Mouse (Mus musculus) limb, embryonic 15.5 days (tissue): ENCODE data around the gene Nfkbie. TPM values are rescaled to one million over a fixed set of nuclear protein-coding genes. Genes with fewer than 3 reads are reported as not detected.
A peak's percentile ranks its signal among the peaks of the same experiment; 100 is the strongest.

Experiments used
- ATAC-seq: fragments of 200-750 bp; cut with Nextera tagmentation; 2 replicates; pipeline ENCODE4 v1.8.0; 2017; ENCODE audit warnings: low read depth, moderate TSS enrichment; ENCODE audit not compliant: insufficient number of reproducible peaks, low FRiP score, low TSS enrichment
- H3K27ac ChIP-seq: fragments of 300-500 bp; sonication (generic); 2 replicates; pipeline ENCODE4 v1.5.1; 2015; ENCODE audit warnings: moderate library complexity, mild to moderate bottlenecking, inconsistent platforms
- H3K27me3 ChIP-seq: fragments of 300-500 bp; sonication (generic); 2 replicates; pipeline ENCODE4 v1.6.1; 2015; ENCODE audit warnings: inconsistent platforms
- H3K36me3 ChIP-seq: fragments of 300-500 bp; sonication (generic); 2 replicates; pipeline ENCODE4 v1.6.1; 2015; ENCODE audit warnings: inconsistent platforms
- H3K4me1 ChIP-seq: fragments of 300-500 bp; sonication (generic); 2 replicates; pipeline ENCODE4 v1.6.1; 2015; ENCODE audit warnings: inconsistent platforms
- H3K4me2 ChIP-seq: fragments of 300-500 bp; sonication (generic); 2 replicates; pipeline ENCODE4 v1.6.1; 2015; ENCODE audit warnings: mild to moderate bottlenecking, inconsistent platforms
- H3K4me3 ChIP-seq: fragments of 300-500 bp; sonication (generic); 2 replicates; pipeline ENCODE4 v1.5.1; 2015; ENCODE audit warnings: mild to moderate bottlenecking, inconsistent platforms
- H3K9ac ChIP-seq: fragments of 300-500 bp; sonication (generic); 2 replicates; pipeline ENCODE4 v1.6.1; 2015; ENCODE audit warnings: inconsistent platforms
- H3K9me3 ChIP-seq: fragments of 300-500 bp; sonication (generic); 2 replicates; pipeline ENCODE4 v1.6.1; 2016; ENCODE audit warnings: inconsistent platforms
- WGBS: fragments of 180-500 bp; shearing (Covaris S2); methylation state at CpG from one replicate; pipeline ENCODE4 v1.1.7; 2015; 5-methylcytosine and 5-hydroxymethylcytosine counted together
- polyA plus RNA-seq: library from polyadenylated mRNA; unstranded; fragments of >200 nt; fragmentation: Nextera tagmentation; extraction: Ambion mirVana; gene quantifications from 2 replicates; pipeline ENCODE4 v1.2.1, GENCODE M21; 2015

Nfkbie gene
- polyA plus RNA-seq, 1 experiment from 2014 or later = 6.1 TPM

- no peak overlapping the region for H3K4me3 ChIP-seq
- no peak overlapping the region for H3K9ac ChIP-seq
- peaks cover 35% of the 10 kb centered on the region for H3K4me1 ChIP-seq
- peaks cover 18% of the 10 kb centered on the region for H3K27me3 ChIP-seq
- no peak overlapping the region for H3K4me2 ChIP-seq
- no peaks in the 10 kb centered on the region for H3K9me3 ChIP-seq
- WGBS = 81% methylated on average over 3 of the region's 3 CpGs
- no peak for ATAC-seq
- H3K27ac ChIP-seq = no peak overlapping the region
- no peaks in the 10 kb centered on the region for H3K36me3 ChIP-seq
These were observed 2.4 kb upstream of the Nfkbie start for GRCm38 (mm10) chr17:45553065-45553464.

DNA sequence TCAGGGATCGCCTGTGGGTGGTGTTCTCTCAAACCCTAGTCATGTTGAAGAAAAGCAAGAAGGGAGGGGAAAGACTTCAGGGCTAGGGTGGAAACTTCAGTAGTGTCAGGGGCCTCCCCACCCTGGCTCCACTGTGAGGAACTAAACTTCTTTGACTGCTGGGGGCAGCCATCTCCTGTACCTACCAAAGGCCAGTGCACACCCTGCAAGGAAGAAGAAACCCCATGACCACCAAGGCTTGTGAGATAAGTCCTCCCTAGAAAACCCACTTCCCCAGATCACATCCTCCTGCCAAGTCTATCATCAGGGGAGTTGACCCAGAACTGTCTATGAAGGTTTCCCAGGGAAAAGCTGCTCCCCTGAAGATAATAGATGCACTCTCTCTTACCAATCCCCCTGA is 1.1 kb upstream of the Nfkbie start:
- H3K36me3 ChIP-seq = no peaks in the 10 kb centered on the region
- peaks cover 10% of the 10 kb centered on the region for H3K27me3 ChIP-seq
- 48% methylated on average over 1 of the region's 1 CpGs for WGBS
- no peak overlapping the region for H3K27ac ChIP-seq
- no peak overlapping the region for H3K9ac ChIP-seq
- H3K4me1 ChIP-seq = peaks cover 29% of the 10 kb centered on the region
- H3K4me2 ChIP-seq = no peak overlapping the region
- no peaks in the 10 kb centered on the region for H3K9me3 ChIP-seq
- no peak for ATAC-seq
- no peak overlapping the region for H3K4me3 ChIP-seq

- H3K27me3 ChIP-seq = peaks cover 10% of the 10 kb centered on the region
- no peaks in the 10 kb centered on the region for H3K9me3 ChIP-seq
- H3K4me2 ChIP-seq = peak overlapping the region; percentile 96
- H3K36me3 ChIP-seq = no peaks in the 10 kb centered on the region
- WGBS = 2% methylated on average over 14 of the region's 14 CpGs
- H3K9ac ChIP-seq = peak overlapping the region; percentile 66
- H3K27ac ChIP-seq = peak overlapping the region; percentile 27; the same call in 1 of the 2 replicates
- H3K4me3 ChIP-seq = peak overlapping the region; percentile 67
- no peak for ATAC-seq
- H3K4me1 ChIP-seq = peaks cover 21% of the 10 kb centered on the region
These were observed 595 bp downstream of the Nfkbie start for GRCm38 (mm10) chr17:45556107-45556489.

- Histone ChIP-seq H3K4me3 (peak overlapping the region; percentile 67), H3K4me2 (peak overlapping the region; percentile 96), H3K36me3 (no peaks in the 10 kb centered on the region), H3K27me3 (peaks cover 10% of the 10 kb centered on the region), H3K9me3 (no peaks in the 10 kb centered on the region), H3K4me1 (peaks cover 21% of the 10 kb centered on the region), H3K27ac (no peak overlapping the region), H3K9ac (no peak overlapping the region)
- ATAC-seq = no peak
- 70% methylated on average over 3 of the region's 3 CpGs for WGBS
These were observed 1.2 kb downstream of the Nfkbie start for GRCm38 (mm10) chr17:45556514-45557245.

GRCm38 (mm10) chr17:45557246-45557824 is 1.8 kb downstream of the Nfkbie start:
- Histone ChIP-seq H3K27ac (no peak overlapping the region), H3K27me3 (peaks cover 10% of the 10 kb centered on the region), H3K4me1 (peaks cover 18% of the 10 kb centered on the region), H3K4me2 (no peak overlapping the region), H3K9ac (no peak overlapping the region), H3K9me3 (no peaks in the 10 kb centered on the region), H3K4me3 (no peak overlapping the region), H3K36me3 (no peaks in the 10 kb centered on the region)
- 76% methylated on average over 6 of the region's 7 CpGs for WGBS
- ATAC-seq = no peak

GRCm38 (mm10) chr17:45557998-45558862 is 2.7 kb downstream of the Nfkbie start:
- Histone ChIP-seq H3K27ac (no peak overlapping the region), H3K9me3 (no peaks in the 10 kb centered on the region), H3K4me1 (peaks cover 18% of the 10 kb centered on the region), H3K36me3 (no peaks in the 10 kb centered on the region), H3K4me2 (no peak overlapping the region), H3K4me3 (no peak overlapping the region), H3K27me3 (peaks cover 10% of the 10 kb centered on the region), H3K9ac (no peak overlapping the region)
- no peak for ATAC-seq
- 72% methylated on average over 16 of the region's 16 CpGs for WGBS

DNA sequence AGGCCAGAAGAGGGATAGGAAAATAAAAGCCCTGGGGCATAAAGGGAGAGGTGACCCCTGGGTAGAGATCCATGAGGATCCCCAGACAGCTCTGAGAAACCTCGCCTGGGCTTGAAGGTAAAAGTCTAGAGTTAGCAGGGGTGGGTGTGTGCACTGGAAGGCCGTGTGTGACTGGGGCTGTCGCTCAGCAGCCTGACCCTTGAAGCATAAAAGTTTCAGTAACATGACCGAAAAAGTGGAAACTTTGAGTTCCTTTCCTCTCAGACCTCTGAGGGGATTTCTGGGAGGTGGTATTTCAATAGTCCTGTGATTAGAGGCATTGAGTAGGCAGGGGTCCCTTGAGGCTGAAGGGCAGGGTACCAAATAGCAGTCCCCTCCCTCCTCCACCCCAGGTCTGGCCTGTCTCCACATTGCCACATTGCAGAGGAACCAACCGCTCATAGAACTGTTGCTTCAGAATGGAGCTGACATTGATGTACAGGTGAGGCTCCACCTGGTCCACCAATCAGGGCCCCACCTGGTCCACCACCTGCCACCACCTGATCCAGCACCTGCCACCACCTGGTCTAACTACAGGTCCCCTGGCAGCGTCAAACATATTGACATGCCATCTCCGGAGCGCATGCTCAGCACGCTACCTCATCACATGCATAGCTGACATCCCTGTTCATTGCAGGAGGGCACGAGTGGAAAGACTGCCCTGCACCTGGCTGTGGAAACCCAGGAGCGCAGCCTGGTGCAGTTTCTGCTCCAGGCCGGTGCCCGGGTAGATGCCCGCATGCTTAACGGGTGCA is 4.4 kb downstream of the Nfkbie start:
- Histone ChIP-seq H3K4me2 (no peak overlapping the region), H3K9ac (no peak overlapping the region), H3K27me3 (peaks cover 7% of the 10 kb centered on the region), H3K4me1 (peaks cover 23% of the 10 kb centered on the region), H3K9me3 (no peaks in the 10 kb centered on the region), H3K4me3 (no peak overlapping the region), H3K27ac (no peak overlapping the region), H3K36me3 (no peaks in the 10 kb centered on the region)
- WGBS = 86% methylated on average over 15 of the region's 15 CpGs
- ATAC-seq = no peak

GRCm38 (mm10) chr17:45563216-45563615 is 7.7 kb downstream of the Nfkbie start:
- Histone ChIP-seq H3K4me3 (0 out of 2 replicates have a peak overlapping the region, but pooled peaks have one; percentile 94), H3K4me2 (peak overlapping the region; percentile 93; the same call in 1 of the 2 replicates), H3K36me3 (peaks cover 27% of the 10 kb centered on the region), H3K9ac (no peak overlapping the region), H3K27ac (no peak overlapping the region), H3K9me3 (no peaks in the 10 kb centered on the region), H3K27me3 (no peaks in the 10 kb centered on the region; the same call in 1 of the 2 replicates), H3K4me1 (peaks cover 36% of the 10 kb centered on the region)
- ATAC-seq = no peak
- WGBS = 80% methylated on average over 12 of the region's 12 CpGs

GRCm38 (mm10) chr17:45563655-45564530 is 8.4 kb downstream of the Nfkbie start, which contains the start of gene Slc35b2:
Gene Slc35b2 (plus strand): TSS chr17:45563874.
- no peaks in the 10 kb centered on the region for H3K9me3 ChIP-seq
- under 1% methylated on average over 56 of the region's 61 CpGs for WGBS
- H3K27ac ChIP-seq = peak within 1 kb of the TSS; percentile 88
- H3K9ac ChIP-seq = peak within 1 kb of the TSS; percentile 87
- ATAC-seq = peak; percentile 81
- H3K36me3 ChIP-seq = peaks cover 33% of the 10 kb centered on the region
- no peaks in the 10 kb centered on the region; the same call in 1 of the 2 replicates for H3K27me3 ChIP-seq
- peak within 1 kb of the TSS; percentile 93 for H3K4me2 ChIP-seq
- peak within 1 kb of the TSS; percentile 94 for H3K4me3 ChIP-seq
- peaks cover 38% of the 10 kb centered on the region for H3K4me1 ChIP-seq

GRCm38 (mm10) chr17:45564531-45565084 is 9.1 kb downstream of the Nfkbie start:
- H3K27ac ChIP-seq = peak overlapping the region; percentile 88
- 0 out of 2 replicates have a peak, but pooled peaks have one; percentile 6 for ATAC-seq
- peaks cover 36% of the 10 kb centered on the region for H3K4me1 ChIP-seq
- H3K9ac ChIP-seq = peak overlapping the region; percentile 87
- H3K4me3 ChIP-seq = peak overlapping the region; percentile 94
- H3K4me2 ChIP-seq = peak overlapping the region; percentile 93
- 11% methylated on average over 18 of the region's 18 CpGs for WGBS
- no peaks in the 10 kb centered on the region for H3K27me3 ChIP-seq
- peaks cover 41% of the 10 kb centered on the region for H3K36me3 ChIP-seq
- H3K9me3 ChIP-seq = no peaks in the 10 kb centered on the region
